Mouse (Mus musculus) embryonic stem cell, embryonic (primary cell): Measurements from ENCODE around the gene Cpsf4.
"Not testable (repeated sequence)": the region's sequence is repeated elsewhere in the genome, so short reads cannot be mapped to it uniquely, and the experiment has no call there.

Experiments used
- CTCF ChIA-PET, 4 experiments: fragments of 300-600 bp in 2 of 4; fragments of 350-600 bp in 2 of 4; sonication (Branson Sonifier 250); formaldehyde crosslinking; loops; one replicate each; lab custom pipeline; 2022; ENCODE audit warnings: inconsistent platforms in 2 of 4; lab: Charles Lee
- POLR2A ChIA-PET, 4 experiments: fragments of 300-600 bp in 2 of 4; fragments of 350-600 bp in 2 of 4; sonication (Branson Sonifier 250); formaldehyde crosslinking; loops; one replicate each; lab custom pipeline; 2022; ENCODE audit warnings: antibody characterized with exemption in 4 of 4, inconsistent platforms in 1 of 4; lab: Charles Lee

Cpsf4 gene

DNA sequence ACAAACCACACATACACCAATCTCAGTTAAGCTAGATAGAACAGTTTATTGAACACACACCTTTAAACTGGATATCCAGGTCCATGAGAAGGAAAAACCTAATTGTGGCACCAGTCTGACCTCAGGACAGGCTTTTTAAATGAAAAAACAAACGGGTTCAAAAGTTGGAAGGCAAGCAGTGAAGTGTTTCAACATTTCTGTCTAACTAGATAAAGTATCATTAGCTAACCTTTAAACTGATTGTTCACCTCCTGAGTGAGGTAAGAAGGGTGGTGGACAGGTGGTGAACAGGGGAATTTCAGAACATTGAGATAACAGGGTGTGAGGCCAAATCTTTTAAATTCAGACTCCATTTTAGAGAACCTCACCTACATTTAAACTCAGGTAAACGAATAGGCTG lies 59.4 kb downstream of the Cpsf4 start:
- POLR2A ChIA-PET = interaction anchor here in 2 of 4 experiments (0.8 to 16.5 kb wide), 5 partner anchors 7 to 25 kb away, joined by 4 to 510 read pairs (median 16); partner anchors contain the start of genes Zkscan14 (in 1 of the 2) and Zkscan5 (in 1 of the 2)
- CTCF ChIA-PET = no interaction called here

DNA sequence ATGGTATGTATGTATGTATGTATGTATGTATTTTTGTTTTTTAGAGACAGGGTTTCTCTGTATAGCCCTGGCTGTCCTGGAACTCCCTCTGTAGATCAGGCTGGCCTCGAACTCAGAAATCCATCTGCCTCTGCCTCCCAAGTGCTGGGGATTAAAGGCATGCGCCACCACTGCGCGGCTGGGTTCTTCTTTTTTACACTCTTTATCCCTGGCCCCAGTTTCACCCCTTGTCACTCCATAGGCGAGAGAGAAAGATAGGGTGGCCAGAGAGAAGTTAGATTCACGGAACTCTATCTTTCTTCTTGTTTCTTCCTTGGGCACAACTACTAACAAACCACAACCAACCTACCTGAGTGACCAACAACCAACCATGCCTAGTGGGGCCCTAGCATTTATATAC lies 62.3 kb downstream of the Cpsf4 start:
- POLR2A ChIA-PET = interaction anchor here in 3 of 4 experiments (0.7 to 16.5 kb wide), 9 partner anchors 10 to 1561 kb away, joined by 3 to 510 read pairs (median 16); partner anchors contain the start of gene Zkscan5 (in 2 of the 3)
- CTCF ChIA-PET = not testable (repeated sequence)

DNA sequence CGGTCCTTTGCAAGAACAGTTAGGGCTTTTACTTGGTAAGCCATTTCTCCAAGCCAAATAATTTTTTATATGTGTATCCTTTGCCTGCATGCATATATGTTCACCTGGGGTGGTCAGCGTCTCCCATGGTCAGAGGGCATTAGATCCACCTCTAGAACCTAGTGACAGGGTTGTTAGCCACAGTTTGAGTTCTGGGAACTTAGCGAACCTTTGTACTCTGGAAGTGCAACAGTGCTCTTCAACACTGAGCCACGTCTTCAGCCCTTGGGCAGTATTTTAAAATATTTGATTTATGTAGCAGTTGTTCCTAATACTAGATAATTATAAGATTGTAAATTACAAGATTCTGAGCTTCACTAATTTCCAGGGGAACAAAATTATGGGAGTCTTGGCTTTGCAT lies 63.6 kb downstream of the Cpsf4 start:
- ChIA-PET POLR2A (interaction anchor here (0.6 to 16.5 kb wide), 46 partner anchors 7 to 667 kb away, joined by 3 to 510 read pairs (median 12); partner anchors contain the start of genes Zkscan5 (in 3 of the 4), Cpsf4 (in 2 of the 4), Ptcd1 (in 2 of the 4) and Zkscan14 (in 2 of the 4)), CTCF (interaction anchor here in 1 of 4 experiments (0.6 kb wide), 1 partner anchor 1917 kb away, joined by 3 read pairs; no protein-coding TSS in a partner anchor)

DNA sequence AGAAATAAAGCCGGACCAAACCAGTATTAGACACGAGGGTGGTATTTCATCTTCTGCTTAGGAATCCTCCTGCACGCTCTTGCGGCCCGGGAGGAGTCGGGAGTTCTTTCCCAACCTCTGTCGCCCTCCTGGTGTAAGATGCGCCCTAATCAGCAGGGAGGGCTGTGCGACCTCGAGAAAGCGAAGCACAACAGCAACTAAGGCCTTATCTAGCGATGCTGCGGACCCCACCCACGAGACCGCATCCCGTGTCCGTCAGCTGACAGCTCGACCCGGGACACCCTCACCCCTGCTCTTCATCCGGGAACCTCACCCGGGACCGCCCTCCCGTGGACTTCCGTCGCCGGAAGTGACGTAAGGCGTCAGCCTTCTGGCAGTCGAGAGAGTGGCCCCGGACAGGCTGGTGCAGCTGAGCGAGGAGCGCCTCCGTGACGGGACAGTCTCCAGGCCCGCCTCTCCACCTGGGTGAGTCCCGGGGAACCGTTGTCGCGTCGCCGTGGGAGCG lies 64.4 kb downstream of the Cpsf4 start, which contains the start of gene Zfp655:
Gene Zfp655, plus strand, starts transcription at position 349 of the 505 bp plus-strand sequence.
- ChIA-PET POLR2A (interaction anchor here (0.6 to 16.5 kb wide), 64 partner anchors 8 to 1114 kb away, joined by 3 to 510 read pairs (median 6); partner anchors contain the start of genes Zscan25 (in 4 of the 4), Zkscan5 (in 3 of the 4), Arpc1a (in 2 of the 4) and Cpsf4 (in 2 of the 4)), CTCF (interaction anchor here in 1 of 4 experiments (1.1 kb wide), 1 partner anchor 17 kb away, joined by 3 read pairs; no protein-coding TSS in a partner anchor)
